Mouse (Mus musculus): Measurements from ENCODE around the gene Arhgef5.
"Not testable (repeated sequence)": the region's sequence is repeated elsewhere in the genome, so short reads cannot be mapped to it uniquely, and the experiment has no call there.

The Arhgef5 gene

GRCm38 (mm10) chr6:43265363-43266041 is at the start of gene Arhgef5:
Gene Arhgef5, plus strand, starts transcription at chr6:43265582.
- peak in 1 of 2 experiments; percentile 3 for DNase-seq (ENCODE audit: low spot score in 2 of 2)

- DNase-seq (ENCODE audit: low spot score in 2 of 2), result not testable (repeated sequence)
Observed at GRCm38 (mm10) chr6:43231255-43231654, 34.1 kb upstream of the Arhgef5 start, which contains the start of gene Olfr47. Gene Olfr47, plus strand, starts transcription at chr6:43231529.

- DNase-seq (ENCODE audit: low spot score in 2 of 2), result no peak
Observed at GRCm38 (mm10) chr6:43242061-43242460, 23.3 kb upstream of the Arhgef5 start.

GRCm38 (mm10) chr6:43247396-43247795 is 18.0 kb upstream of the Arhgef5 start:
- no peak for DNase-seq (ENCODE audit: low spot score in 2 of 2)

- DNase-seq (ENCODE audit: low spot score in 2 of 2), result no peak
Observed at GRCm38 (mm10) chr6:43252994-43253393, 12.4 kb upstream of the Arhgef5 start.

GRCm38 (mm10) chr6:43254193-43254926 is 11.0 kb upstream of the Arhgef5 start:
- no peak for DNase-seq (ENCODE audit: low spot score in 2 of 2)

- DNase-seq (ENCODE audit: low spot score in 2 of 2), result no peak
Observed at GRCm38 (mm10) chr6:43260756-43261155, 4.6 kb upstream of the Arhgef5 start.

- DNase-seq (ENCODE audit: low spot score in 2 of 2), result no peak
Observed at GRCm38 (mm10) chr6:43266356-43266755, 974 bp downstream of the Arhgef5 start.

- DNase-seq (ENCODE audit: low spot score in 2 of 2), result no peak
Observed at GRCm38 (mm10) chr6:43272597-43272996, 7.2 kb downstream of the Arhgef5 start.

GRCm38 (mm10) chr6:43274123-43274522 is 8.7 kb downstream of the Arhgef5 start:
- DNase-seq (ENCODE audit: low spot score in 2 of 2), result no peak

- DNase-seq (ENCODE audit: low spot score in 2 of 2), result no peak
Observed at GRCm38 (mm10) chr6:43278247-43278646, 12.9 kb downstream of the Arhgef5 start.

- DNase-seq (ENCODE audit: low spot score in 2 of 2), result no peak
Observed at GRCm38 (mm10) chr6:43280481-43280880, 15.1 kb downstream of the Arhgef5 start.

- DNase-seq (ENCODE audit: low spot score in 2 of 2), result no peak
Observed at GRCm38 (mm10) chr6:43292041-43292440, 26.7 kb downstream of the Arhgef5 start.

- no peak for DNase-seq (ENCODE audit: low spot score in 2 of 2)
Observed at GRCm38 (mm10) chr6:43292471-43293076, 27.2 kb downstream of the Arhgef5 start.

- DNase-seq (ENCODE audit: low spot score in 2 of 2), result no peak
Observed at GRCm38 (mm10) chr6:43293175-43293574, 27.8 kb downstream of the Arhgef5 start.

GRCm38 (mm10) chr6:43295908-43296307 is 30.5 kb downstream of the Arhgef5 start:
- no peak for DNase-seq (ENCODE audit: low spot score in 2 of 2)

- no peak for DNase-seq (ENCODE audit: low spot score in 2 of 2)
Observed at GRCm38 (mm10) chr6:43296798-43297507, 31.6 kb downstream of the Arhgef5 start.

GRCm38 (mm10) chr6:43297508-43297850 is 32.1 kb downstream of the Arhgef5 start:
- DNase-seq (ENCODE audit: low spot score in 2 of 2), result no peak

GRCm38 (mm10) chr6:43309454-43309853 is 44.1 kb downstream of the Arhgef5 start, which contains the start of gene Nobox:
Gene Nobox, minus strand, starts transcription at chr6:43309554.
- no peak for DNase-seq (ENCODE audit: low spot score in 2 of 2)

GRCm38 (mm10) chr6:43310071-43310470 is 44.7 kb downstream of the Arhgef5 start:
- DNase-seq (ENCODE audit: low spot score in 2 of 2), result no peak

GRCm38 (mm10) chr6:43312546-43312945 is 47.2 kb downstream of the Arhgef5 start:
- no peak for DNase-seq (ENCODE audit: low spot score in 2 of 2)
